Mouse (Mus musculus) heart, embryonic 10.5 days (tissue): ENCODE results near the gene Cpne2. TPM values are rescaled to one million over a fixed set of nuclear protein-coding genes. Genes with fewer than 3 reads are reported as not detected.

Source experiments
- DNase-seq: peaks from one replicate; pipeline ENCODE4 v3.0.0-alpha.2; 2017; ENCODE audit warnings: low spot score
- H3K27ac ChIP-seq: fragments of 300-500 bp; sonication (generic); 2 replicates; pipeline ENCODE4 v1.5.1; 2016; ENCODE audit warnings: mild to moderate bottlenecking
- H3K27me3 ChIP-seq: fragments of 300-500 bp; sonication (generic); 2 replicates; pipeline ENCODE4 v1.6.1; 2016; ENCODE audit warnings: mild to moderate bottlenecking; ENCODE audit not compliant: poor library complexity, insufficient read depth, severe bottlenecking
- H3K36me3 ChIP-seq: fragments of 300-500 bp; sonication (generic); 2 replicates; pipeline ENCODE4 v1.6.1; 2016; ENCODE audit warnings: mild to moderate bottlenecking, moderate library complexity
- H3K4me1 ChIP-seq: fragments of 300-500 bp; sonication (generic); 2 replicates; pipeline ENCODE4 v1.6.1; 2016; ENCODE audit warnings: mild to moderate bottlenecking
- H3K4me3 ChIP-seq: fragments of 300-500 bp; sonication (generic); 2 replicates; pipeline ENCODE4 v1.5.1; 2016; ENCODE audit warnings: mild to moderate bottlenecking, moderate library complexity
- H3K9me3 ChIP-seq: fragments of 300-500 bp; sonication (generic); 2 replicates; pipeline ENCODE4 v1.6.1; 2016; ENCODE audit warnings: mild to moderate bottlenecking, moderate library complexity
- WGBS: fragments of 180-500 bp; shearing (Covaris S2); methylation state at CpG from one replicate; pipeline ENCODE4 v1.1.7; 2016; 5-methylcytosine and 5-hydroxymethylcytosine counted together
- polyA plus RNA-seq: library from polyadenylated mRNA; unstranded; fragments of >200 nt; fragmentation: Nextera tagmentation; extraction: Ambion mirVana; gene quantifications from 2 replicates; pipeline ENCODE4 v1.2.1, GENCODE M21; 2016

Cpne2 gene
- 5.6 and 6.8 TPM in 2 replicates for polyA plus RNA-seq

DNA sequence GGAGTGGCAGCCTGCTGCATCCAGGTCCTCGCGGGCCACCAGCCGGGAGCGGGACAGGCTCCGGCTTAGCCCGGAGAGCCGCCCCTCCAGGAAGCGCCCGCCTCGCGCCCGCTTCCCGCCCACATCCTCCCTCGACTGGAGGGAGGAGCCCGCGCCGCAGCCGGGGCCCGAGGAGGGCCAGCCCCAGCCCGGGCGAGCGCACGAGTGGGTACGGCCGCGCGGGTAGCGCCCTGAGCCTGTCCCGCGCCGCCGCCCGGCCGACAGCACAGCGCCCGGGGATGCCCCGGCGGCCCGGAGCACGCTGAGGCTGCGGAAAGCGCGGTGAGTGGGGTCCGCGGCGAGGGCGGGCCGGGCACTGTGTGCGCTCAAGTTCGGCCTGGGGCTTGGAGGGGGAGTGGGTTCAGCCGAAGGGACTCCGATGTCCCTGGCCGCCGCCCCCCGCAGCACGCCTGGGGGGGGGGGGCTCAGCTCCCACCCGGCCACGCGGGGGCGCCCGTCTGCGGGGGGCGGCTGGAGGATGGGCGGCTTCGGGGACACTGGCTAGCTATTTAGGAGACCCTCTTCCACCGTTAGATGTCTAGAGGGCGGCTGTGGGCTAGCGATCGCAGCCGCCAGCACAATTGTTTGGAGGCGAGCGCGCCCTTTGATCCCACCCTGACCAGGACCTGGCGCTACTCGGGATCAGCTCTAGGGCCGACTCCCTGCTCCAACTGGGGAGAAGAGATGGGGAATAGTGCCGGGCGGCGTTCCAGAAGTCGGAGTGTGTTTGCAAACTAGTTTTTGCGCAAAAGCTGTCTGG, at the start of gene Cpne2:
TSS of gene Cpne2 (plus strand) at position 118 of the 799 bp plus-strand sequence.
- Histone ChIP-seq H3K27me3 (peaks cover 79% of the 10 kb centered on the region), H3K27ac (peak within 1 kb of the TSS; percentile 88), H3K4me3 (peak within 1 kb of the TSS; percentile 77), H3K9me3 (no peaks in the 10 kb centered on the region), H3K4me1 (peaks cover 21% of the 10 kb centered on the region), H3K36me3 (no peaks in the 10 kb centered on the region)
- no peak for DNase-seq
- under 1% methylated on average over 77 of the region's 81 CpGs for WGBS

DNA sequence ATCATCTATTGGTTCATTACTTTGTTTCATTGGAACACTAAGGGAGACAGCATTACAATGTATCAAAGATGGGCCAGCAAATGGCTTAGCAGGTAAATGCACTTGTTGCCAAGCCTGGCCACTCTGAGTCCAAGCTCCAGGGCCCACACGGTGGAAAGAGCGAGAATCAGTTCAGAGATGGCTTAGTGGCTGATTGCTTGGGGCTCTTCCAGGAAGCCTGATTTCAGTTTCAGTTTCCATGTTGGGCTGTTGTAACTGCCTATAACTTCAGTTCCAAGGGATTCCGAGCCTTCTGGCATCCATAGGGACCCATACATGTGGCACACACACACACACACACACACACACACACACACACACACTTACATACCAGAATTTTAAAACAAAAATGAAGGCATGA, 47.5 kb upstream of the Cpne2 start:
- no peak for DNase-seq
- 69% methylated on average over 3 of the region's 3 CpGs for WGBS
- H3K27me3 ChIP-seq: peaks cover 17% of the 10 kb centered on the region; the same call in 1 of the 2 replicates
- H3K4me1 ChIP-seq: 0 out of 2 replicates have a peak, but pooled peaks cover 4% of the 10 kb centered on the region
- no peaks in the 10 kb centered on the region for H3K36me3 ChIP-seq
- H3K27ac ChIP-seq: no peak overlapping the region
- no peak overlapping the region for H3K4me3 ChIP-seq
- H3K9me3 ChIP-seq: no peaks in the 10 kb centered on the region

DNA sequence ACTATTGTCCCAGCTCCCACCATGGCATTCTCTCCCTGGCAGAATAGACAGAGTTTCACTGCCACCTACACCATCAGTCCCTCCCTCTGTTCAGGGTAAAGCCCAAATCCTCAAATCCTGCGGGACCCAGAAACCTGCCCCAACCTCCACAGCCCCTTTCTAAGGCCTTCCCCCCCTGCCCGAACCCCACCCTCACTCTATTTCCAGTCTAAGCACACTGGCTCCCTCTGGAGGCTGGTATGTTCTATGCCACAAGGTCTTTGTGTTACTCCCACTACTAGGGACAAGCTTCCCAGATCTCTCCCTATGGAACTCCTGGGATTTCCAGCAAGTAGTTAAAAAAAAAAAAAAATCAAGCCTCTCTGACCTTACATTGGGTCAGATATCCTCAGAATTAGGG, 46.9 kb upstream of the Cpne2 start:
- Histone ChIP-seq H3K36me3 (no peaks in the 10 kb centered on the region), H3K9me3 (no peaks in the 10 kb centered on the region), H3K4me1 (0 out of 2 replicates have a peak, but pooled peaks cover 4% of the 10 kb centered on the region), H3K27ac (no peak overlapping the region), H3K4me3 (no peak overlapping the region), H3K27me3 (peaks cover 23% of the 10 kb centered on the region)
- 30% methylated on average over 2 of the region's 2 CpGs for WGBS
- DNase-seq: no peak

DNA sequence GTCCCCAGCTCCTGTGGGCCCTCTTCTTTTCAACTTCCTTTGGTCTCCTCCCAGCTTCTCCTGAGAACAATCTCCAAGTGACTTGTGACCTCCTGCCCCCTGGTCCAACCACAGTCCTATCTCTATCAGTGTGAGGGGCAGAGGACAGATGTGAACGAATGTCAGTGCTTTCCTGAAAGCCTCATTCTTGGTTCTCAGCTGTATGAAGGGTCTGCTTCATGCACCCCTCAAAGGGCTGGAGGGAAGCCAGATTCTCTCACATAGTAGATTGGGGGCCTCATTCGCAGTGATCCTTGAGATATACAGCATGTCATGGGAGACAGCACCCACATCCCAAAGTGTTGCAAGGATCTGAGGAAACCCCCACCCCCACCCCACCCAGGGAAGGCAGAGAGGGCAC, 44.8 kb upstream of the Cpne2 start:
- peaks cover 13% of the 10 kb centered on the region for H3K4me1 ChIP-seq
- H3K27me3 ChIP-seq: peaks cover 31% of the 10 kb centered on the region
- no peak overlapping the region for H3K27ac ChIP-seq
- no peak overlapping the region for H3K4me3 ChIP-seq
- no peaks in the 10 kb centered on the region for H3K36me3 ChIP-seq
- 49% methylated on average over 2 of the region's 2 CpGs for WGBS
- H3K9me3 ChIP-seq: no peaks in the 10 kb centered on the region
- DNase-seq: no peak

DNA sequence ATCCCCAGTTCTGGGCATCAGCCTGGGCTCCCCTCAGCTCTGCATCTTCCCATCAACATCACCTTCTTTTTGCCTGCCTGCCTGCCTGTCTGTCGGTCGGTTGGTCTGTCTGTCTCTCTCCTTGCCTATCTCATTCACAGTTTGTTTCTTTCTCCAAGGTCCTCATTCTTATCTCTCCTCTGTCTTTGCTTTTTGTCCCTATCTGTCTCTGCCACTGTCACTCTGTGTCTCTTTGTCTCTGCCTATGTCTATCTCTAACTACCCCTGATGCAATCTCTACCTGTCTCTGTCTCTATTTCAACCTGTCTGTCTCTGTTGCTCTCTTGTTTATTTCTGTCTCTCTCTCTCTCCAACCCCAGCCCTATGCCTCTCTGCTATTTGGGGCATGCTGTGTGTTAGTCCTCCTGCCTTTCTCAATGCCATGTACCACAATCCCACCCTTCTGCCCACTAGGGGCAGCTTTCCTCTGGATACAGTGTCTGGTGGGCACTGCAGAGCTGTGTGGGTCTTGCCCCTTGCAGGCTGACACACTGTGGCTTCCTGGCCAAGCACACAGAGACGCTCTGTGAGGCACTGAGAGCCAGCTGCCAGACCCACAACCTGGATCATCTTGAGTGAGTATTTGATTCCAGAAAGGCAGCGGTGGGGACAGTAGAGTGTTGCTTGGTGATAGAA, 42.8 kb upstream of the Cpne2 start:
- no peaks in the 10 kb centered on the region for H3K36me3 ChIP-seq
- H3K27ac ChIP-seq: no peak overlapping the region
- DNase-seq: no peak
- WGBS: 49% methylated on average over 4 of the region's 4 CpGs
- peaks cover 46% of the 10 kb centered on the region for H3K27me3 ChIP-seq
- peaks cover 13% of the 10 kb centered on the region for H3K4me1 ChIP-seq
- H3K9me3 ChIP-seq: no peaks in the 10 kb centered on the region
- no peak overlapping the region for H3K4me3 ChIP-seq

DNA sequence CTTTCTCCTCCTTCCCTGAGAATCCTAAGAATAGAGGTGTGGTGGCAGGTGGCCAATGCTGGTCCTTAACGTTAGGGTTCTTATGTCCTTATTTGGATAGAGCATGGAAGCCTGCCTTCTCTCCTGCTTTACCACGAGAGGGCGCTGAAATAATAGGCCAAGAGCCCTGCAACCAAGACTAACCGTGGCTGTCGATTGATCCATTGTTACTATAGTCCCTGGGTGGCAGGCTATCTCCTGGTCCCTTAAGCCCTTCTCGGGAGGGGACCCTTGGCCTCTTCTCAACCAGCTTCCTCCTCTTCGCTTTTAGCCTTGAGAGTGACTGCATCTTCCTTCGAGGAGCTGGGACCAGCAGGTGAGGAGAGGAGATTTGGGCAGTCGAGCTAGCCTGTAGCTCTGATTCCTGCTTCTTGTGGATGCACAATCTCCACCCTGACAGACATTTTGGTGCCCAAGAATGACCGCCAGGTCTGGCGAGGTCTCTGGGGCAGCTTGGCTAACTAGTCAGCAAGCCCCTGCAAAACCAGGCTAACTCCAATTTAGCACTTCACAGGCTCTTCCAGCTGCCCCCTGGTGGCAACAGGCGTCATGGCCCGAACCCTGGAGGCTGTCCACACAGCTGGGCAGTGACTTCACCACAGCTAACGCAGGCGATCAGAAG, 40.6 kb upstream of the Cpne2 start:
- H3K4me3 ChIP-seq: peak overlapping the region; percentile 49
- peaks cover 53% of the 10 kb centered on the region for H3K27me3 ChIP-seq
- DNase-seq: peak; percentile 89
- 7% methylated on average over 15 of the region's 15 CpGs for WGBS
- H3K36me3 ChIP-seq: no peaks in the 10 kb centered on the region
- H3K4me1 ChIP-seq: peaks cover 13% of the 10 kb centered on the region
- no peak overlapping the region for H3K27ac ChIP-seq
- H3K9me3 ChIP-seq: no peaks in the 10 kb centered on the region

DNA sequence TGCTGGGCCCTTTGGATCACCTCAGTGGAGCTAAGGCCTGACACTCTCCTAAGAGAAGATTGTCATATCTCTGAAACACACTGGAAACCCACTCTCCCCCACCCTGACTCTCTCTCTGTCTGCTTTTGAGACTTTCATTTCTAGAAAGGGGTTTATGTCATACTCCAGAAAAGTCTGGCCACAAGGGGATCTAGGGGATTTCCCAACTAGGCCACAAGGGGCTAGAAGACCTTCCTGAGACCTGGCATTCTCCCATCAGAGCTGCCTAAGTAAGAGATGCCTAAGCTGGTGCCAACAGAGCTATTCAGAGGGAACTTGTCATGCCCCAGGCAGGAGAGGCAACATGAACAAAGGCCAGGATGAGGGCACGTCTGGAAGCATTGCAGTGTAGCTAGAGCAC, 39.5 kb upstream of the Cpne2 start:
- no peaks in the 10 kb centered on the region for H3K36me3 ChIP-seq
- H3K4me1 ChIP-seq: peaks cover 19% of the 10 kb centered on the region
- no peak overlapping the region for H3K27ac ChIP-seq
- H3K9me3 ChIP-seq: no peaks in the 10 kb centered on the region
- DNase-seq: no peak
- no peak overlapping the region for H3K4me3 ChIP-seq
- peaks cover 55% of the 10 kb centered on the region for H3K27me3 ChIP-seq
- WGBS: 33% methylated on average over 1 of the region's 1 CpGs

DNA sequence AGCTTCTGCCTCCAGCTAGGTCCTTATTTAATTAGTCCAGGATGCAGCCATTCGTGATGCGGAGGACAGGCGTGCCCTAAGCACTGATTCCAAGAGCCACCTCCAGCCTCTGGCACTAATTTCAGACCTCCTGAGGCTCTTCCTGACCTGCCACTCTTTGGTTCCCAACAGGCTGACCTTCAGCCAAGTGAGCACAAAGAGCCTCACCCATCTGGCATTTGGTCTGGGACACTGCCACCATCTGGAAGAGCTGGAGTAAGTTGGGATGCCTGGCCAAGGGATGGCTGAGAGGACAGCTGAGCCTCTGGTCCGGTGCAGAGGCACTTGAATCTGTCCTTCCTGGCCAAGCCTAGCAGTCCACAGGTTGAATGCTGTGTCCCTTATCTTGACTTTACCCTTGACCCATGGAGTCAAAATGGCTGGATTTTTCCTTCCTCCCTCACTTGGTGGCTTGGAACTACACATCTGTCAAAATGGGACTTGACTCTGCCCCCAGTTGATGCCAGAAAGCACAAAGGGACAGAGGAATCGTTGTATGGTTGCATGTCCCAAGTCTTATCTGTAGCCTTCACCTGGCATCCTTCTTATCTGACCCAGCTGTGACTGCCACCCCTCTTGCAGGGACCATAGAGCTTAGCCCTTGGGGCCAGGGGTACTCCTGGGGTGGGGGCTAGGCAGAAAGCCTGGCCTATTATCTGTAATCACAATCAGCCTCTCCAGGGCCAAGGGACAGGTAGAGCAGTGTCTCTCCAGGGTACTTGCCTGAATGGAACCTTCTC, 17.2 kb upstream of the Cpne2 start:
- H3K27me3 ChIP-seq: peaks cover 57% of the 10 kb centered on the region

DNA sequence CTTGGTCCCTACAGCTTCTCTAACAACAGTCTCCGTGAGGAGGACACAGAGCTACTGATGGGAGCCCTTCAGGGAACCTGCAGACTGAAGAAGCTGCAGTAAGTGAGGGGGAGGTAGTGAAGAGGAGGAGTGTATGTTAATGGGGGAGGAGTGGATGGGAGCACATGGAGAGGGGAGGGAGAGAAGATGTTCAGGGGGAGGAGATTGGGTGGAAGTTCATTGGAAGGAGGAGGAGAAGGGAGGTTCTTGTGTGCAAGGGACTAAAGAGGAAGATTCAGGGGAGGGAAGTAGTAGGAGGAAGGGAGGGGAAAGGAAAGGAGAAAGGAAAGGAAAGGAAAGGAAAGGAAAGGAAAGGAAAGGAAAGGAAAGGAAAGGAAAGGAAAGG, 16.6 kb upstream of the Cpne2 start:
- no peaks in the 10 kb centered on the region for H3K9me3 ChIP-seq
- no peak overlapping the region for H3K27ac ChIP-seq
- no peak overlapping the region for H3K4me3 ChIP-seq
- H3K36me3 ChIP-seq: no peaks in the 10 kb centered on the region
- peaks cover 4% of the 10 kb centered on the region; the same call in 1 of the 2 replicates for H3K4me1 ChIP-seq
- peaks cover 60% of the 10 kb centered on the region for H3K27me3 ChIP-seq
- 24% methylated on average over 1 of the region's 1 CpGs for WGBS
- DNase-seq: no peak

More for the DNA sequence above, 17.2 kb upstream of the Cpne2 start:
- H3K36me3 ChIP-seq: no peaks in the 10 kb centered on the region
- no peak overlapping the region for H3K27ac ChIP-seq
- no peaks in the 10 kb centered on the region for H3K9me3 ChIP-seq
- H3K4me3 ChIP-seq: no peak overlapping the region
- peaks cover 4% of the 10 kb centered on the region; the same call in 1 of the 2 replicates for H3K4me1 ChIP-seq
- no peak for DNase-seq
- WGBS: 56% methylated on average over 5 of the region's 5 CpGs

DNA sequence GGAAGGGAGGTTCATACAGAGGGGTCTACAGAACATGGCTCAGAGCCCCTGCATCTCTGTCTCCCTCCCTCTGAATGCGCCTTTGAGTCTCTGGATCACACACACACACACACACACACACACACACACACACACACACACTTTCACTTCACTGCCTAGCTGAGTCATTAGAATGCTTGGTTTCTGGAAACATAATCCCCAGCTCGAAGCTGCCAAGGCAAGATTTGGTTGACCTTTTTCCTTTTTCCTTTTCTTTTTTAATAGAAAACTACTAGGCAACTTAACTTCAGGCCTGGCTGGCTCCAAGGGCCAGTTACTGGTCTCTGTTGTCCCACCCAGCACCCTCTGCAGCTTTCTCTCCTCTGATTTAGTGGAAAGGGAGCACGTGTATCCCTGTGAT, 16.0 kb upstream of the Cpne2 start:
- H3K4me3 ChIP-seq: no peak overlapping the region
- no peak for DNase-seq
- peaks cover 66% of the 10 kb centered on the region for H3K27me3 ChIP-seq
- 61% methylated on average over 3 of the region's 3 CpGs for WGBS
- peaks cover 4% of the 10 kb centered on the region; the same call in 1 of the 2 replicates for H3K4me1 ChIP-seq
- no peak overlapping the region for H3K27ac ChIP-seq
- no peaks in the 10 kb centered on the region for H3K9me3 ChIP-seq
- H3K36me3 ChIP-seq: no peaks in the 10 kb centered on the region

DNA sequence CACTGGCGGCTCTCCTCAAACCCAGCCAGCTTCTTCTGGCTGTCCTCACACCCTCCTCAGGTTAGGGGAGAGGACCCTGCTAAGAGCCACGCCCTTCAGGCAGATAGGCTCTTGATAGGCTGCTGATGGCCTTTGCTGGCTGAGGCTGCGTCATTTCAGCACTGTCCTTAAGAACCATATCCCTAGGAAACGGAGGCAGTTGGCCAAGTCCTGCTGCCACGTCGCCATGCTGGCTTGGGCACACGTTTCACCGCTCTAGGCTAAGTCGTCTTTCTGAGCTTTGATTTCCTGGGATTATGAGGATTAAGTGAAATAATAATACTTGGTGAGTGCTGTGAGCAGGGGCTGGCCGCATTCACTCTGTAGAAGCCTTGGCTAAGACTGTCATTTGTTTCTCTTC, 14.5 kb upstream of the Cpne2 start:
- Histone ChIP-seq H3K27me3 (peaks cover 76% of the 10 kb centered on the region), H3K4me1 (peaks cover 4% of the 10 kb centered on the region; the same call in 1 of the 2 replicates), H3K9me3 (no peaks in the 10 kb centered on the region), H3K4me3 (no peak overlapping the region), H3K36me3 (no peaks in the 10 kb centered on the region), H3K27ac (no peak overlapping the region)
- DNase-seq: no peak
- 66% methylated on average over 10 of the region's 10 CpGs for WGBS

DNA sequence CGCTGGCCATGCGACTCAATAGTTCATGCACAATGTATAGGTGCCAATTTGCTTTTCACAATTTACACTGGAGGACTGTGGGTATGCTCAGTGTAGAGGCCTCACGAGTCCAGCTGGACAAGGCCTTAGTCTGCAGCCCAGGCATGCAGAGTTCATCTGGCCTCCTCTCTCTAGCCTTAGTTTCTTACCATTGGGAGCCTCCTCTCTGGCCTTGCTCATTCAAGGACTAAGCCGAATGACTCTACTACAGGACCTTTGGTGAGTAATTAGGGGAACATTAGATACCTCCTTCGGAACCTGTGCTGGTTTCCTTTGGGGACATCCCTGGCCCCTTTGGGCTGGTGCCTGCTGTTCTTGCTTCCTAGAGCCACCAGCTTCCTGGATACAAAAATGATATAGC, 13.8 kb upstream of the Cpne2 start:
- no peak overlapping the region for H3K4me3 ChIP-seq
- H3K27ac ChIP-seq: no peak overlapping the region

More for the DNA sequence above, 13.8 kb upstream of the Cpne2 start:
- Histone ChIP-seq H3K9me3 (no peaks in the 10 kb centered on the region), H3K27me3 (peaks cover 76% of the 10 kb centered on the region), H3K36me3 (no peaks in the 10 kb centered on the region), H3K4me1 (peaks cover 4% of the 10 kb centered on the region; the same call in 1 of the 2 replicates)
- DNase-seq: no peak
- 88% methylated on average over 5 of the region's 5 CpGs for WGBS
